Mouse (Mus musculus) gastrocnemius, postnatal 25 days (tissue): ENCODE data around the gene Gjb3. TPM values are rescaled to one million over a fixed set of nuclear protein-coding genes. Genes with fewer than 3 reads are reported as not detected.

ENCODE experiments used
- DNase-seq: peaks from one replicate; pipeline ENCODE4 v3.0.0; 2022
- long read RNA-seq, 2 experiments: library from polyadenylated mRNA; stranded (forward); transcript quantifications; one replicate each; pipeline ENCODE4 v2.0.0; 2021
- total RNA-seq, 2 experiments: library from RNA; stranded (reverse); gene quantifications; 1 replicate in 1 of 2; 2 replicates in 1 of 2; pipeline ENCODE4 v1.2.3; 2021

The Gjb3 gene
- not detected for total RNA-seq
- long read RNA-seq, experiment 1, result 0 reads
- long read RNA-seq, experiment 2, result 0 reads

DNA sequence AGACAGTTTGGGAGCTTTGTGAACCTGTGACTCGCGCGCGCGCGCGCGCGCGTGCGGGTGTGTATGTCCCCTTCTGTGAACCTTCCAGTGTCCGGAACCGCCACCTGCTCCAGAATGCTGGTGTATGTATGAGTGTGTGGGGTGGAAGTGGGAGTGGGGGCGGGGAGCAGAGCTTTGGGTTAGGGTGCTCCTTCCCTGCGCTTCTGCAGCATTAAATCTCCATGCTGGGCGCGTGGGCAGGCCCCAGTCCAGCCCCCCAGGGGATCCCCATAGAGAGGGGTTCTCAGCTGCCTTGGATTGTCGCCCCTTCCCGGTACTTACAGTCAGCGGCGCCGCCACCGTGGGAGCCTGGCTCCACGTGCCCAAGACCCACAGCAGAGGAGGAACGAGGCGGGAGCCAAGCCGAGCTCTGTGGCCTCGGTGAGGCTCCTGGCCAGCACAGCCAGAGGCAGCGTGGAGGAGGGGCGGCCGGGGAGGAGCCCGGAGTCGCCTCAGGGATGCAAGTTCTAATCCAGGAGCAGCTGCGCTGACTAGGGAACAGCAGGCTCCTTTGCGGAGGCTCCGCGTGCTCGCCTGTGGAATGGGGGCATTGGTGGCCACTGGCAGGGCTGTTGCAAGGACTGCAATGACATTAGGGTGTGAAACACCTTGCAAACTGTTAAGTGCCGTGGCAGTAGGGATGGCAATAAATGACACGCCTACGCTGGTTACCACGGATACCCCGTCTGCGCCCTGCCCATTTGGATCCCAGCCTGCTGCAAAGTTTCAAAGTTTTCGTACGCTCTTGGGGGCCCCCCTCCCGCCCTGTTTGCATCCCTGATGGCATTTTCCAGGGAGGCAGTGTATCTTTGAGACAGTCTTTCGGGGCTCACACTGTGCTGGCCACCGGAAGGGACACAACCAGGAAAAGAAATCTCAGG, at the start of gene Gjb3:
TSS of gene Gjb3 (minus strand) at position 664 of the 920 bp plus-strand sequence.
- no peak for DNase-seq

DNA sequence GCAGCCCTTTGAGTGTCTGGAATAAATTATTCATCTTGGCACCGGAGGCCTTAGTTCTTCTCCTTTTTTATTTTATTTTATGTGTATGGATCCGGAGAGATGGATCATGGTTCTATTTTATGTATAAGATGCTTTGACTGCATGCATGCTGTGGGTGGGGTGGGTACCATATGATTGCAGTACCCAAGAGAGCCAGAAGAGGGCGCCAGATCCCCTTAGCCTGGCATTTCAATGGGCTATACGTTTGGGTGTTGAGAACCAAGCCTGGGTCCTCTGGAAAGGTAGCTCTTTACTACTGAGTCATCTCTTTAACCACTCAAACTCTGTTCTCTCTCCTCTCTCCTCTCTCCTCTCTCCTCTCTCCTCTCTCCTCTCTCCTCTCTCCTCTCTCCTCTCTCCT, 46.7 kb upstream of the Gjb3 start:
- no peak for DNase-seq

DNA sequence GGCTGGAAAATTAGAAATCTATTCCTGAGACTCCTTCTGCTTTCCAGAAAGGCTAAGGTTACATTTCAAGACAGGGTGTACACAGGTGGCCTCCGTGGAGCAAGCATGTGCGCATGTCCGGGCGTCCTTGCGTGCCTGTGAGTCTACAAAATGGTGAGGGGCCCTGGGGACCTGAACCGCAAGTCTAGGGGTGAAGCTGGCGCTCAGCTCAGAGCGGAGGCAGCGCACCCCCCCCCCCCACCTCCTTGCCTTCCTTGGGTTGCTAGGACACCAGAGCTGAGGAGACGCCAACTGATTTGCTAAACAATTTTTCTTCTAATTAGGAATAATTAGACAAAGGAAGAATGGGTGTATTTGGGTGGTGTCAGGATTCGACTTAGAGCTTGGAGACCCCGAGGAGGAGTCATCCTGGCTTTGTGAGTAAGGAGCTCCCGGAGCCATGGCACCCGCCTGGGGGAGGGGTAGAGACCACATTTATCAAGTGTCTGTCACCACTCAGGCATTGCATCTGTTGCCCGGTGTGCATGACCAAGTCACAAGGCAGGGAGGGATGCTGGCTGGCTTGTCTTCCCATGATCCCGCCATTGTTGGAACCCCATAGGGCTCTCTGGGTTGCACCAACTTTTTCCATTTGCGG, 45.0 kb upstream of the Gjb3 start:
- DNase-seq, result no peak

DNA sequence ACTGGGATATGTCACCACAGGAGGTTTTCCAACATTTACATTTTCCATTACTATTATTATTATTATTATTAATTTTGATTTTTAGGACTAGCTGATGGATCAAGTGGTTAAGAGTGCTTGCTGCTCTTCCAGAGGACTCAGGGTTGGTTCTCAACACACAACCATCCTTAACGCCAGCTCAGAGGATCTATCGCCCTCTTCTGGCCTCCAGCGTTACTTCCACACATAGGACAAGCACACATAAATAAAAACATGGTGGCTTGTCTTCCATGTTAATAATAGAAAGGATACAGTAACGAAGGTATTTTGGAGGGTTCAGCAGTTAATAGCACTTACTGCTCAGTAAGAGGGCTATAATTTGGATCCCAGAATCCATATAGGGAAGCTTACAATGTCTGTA, 44.0 kb upstream of the Gjb3 start:
- DNase-seq, result no peak

DNA sequence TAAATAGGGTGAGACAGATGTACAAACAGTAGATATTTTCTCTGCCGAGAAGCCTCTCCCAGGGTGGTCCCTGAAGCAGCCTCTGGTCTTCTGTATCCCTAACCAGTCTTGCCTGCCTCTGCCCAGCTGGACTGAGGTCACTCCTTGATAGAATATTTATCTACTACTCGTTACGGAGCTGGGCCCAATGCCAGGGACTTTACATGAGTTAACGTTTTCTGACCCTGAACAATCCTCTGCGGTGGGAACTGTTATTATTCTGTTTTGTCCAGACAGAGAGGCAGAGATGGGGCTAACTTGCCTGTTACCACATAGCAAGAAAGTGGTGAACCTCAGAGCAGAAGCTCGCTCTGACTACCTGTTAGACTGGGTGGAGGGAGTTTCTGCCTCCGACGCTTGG, 42.8 kb upstream of the Gjb3 start:
- no peak for DNase-seq

DNA sequence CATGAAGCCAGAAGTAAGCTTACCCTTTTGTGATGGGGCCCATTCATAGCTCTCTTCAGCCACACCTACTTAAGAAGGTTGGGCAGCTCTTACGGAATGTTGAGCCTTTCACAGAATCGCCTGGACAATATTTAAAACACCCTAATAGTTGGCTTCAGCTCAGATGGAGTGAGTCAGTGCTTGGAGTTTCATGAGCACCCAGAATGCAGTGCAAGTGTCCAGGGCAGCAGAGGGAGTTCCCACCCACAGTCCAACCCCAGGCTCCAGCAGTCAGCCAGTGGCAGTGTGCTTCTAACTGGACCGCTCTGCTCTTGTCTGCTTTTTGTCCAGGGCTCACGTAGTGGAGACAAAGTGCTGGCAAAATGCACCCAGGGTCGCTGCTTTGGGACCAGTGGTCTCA, 40.9 kb upstream of the Gjb3 start:
- DNase-seq, result peak; percentile 46

DNA sequence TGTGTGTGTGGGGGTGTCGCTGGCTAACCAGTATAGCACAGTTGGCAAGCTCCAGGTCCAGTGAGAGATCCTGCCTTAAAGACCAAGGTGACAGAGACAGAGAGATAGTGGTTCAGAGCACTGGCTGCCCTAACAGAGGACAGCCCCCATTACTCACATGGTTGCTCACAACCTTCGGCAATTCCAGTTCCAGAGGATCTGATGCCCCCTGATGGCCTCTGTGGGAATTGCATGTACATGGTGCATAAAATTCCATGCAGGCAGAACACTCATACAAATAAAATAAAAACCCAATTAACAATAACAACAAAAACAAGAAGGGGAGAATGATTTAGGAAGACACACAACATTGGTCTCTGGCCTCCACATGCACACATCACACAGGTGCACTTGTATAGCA, 39.8 kb upstream of the Gjb3 start:
- no peak for DNase-seq

DNA sequence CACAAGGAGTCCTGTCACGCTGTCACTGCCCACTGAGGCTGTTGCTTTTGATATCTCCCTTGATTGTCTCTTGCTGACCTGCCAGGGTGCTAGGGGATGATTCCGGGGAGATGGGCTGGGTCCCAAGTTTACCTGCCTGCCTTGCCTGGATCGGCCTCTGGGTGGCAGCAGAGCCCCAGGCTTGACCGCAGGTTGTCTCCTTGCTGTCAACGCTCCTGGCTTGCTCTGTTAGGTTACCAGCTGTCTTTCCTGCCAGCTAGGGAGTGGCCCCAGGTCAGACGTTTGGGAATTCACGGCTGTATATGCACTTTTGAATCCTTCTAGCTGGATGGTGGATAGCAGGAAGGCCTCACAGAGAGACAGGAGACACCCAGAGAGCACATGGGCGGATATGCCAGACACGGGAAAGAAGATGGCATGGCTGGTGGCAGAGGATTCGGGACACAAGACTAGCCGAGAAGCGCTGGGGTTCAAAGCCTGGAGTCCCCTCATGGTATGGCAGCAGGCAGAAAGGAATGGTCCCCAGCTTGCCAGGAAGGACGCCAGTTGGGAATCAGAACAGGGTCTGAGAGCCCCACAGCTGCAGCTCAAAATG, 37.8 kb upstream of the Gjb3 start:
- no peak for DNase-seq

DNA sequence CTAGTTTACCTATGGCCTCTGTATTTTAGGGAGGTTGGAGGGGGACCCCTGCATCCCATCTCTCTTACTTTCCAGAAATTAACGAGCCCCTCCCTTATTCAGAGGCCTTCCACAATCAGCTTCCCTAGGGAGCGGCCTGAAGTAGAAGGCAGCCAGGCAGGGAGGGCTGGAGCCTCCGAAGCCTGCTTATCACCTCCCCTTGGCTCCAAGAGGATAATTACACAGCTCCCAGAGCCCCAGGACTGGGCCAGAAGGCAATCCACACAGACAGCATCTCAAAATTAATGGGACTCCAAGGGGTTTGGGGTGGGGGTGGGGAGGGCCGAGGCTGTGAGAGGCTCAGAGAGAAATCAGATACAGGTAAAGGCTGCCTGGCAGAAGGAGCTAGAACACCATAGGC, 35.2 kb upstream of the Gjb3 start:
- no peak for DNase-seq

DNA sequence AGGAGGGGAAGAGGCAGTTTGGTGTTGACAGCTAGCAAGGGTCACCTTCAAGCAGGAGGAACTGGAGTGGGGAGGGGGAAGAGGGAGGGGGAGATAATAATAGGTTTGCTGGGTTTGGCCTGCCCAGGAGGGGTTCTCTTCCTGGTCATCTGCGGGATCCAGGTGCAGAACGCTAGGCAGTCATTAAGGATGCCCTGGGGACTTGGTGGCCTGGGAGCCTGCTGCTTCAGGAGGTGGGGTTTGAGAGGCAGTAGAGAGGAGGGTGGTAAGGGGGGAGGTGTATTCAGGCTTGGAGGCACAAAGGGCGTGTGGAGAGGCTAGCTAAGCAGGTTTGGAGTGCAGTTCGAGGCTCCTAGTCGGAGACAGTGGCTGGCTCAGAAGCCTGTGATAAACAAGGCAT, 34.8 kb upstream of the Gjb3 start:
- DNase-seq, result no peak

DNA sequence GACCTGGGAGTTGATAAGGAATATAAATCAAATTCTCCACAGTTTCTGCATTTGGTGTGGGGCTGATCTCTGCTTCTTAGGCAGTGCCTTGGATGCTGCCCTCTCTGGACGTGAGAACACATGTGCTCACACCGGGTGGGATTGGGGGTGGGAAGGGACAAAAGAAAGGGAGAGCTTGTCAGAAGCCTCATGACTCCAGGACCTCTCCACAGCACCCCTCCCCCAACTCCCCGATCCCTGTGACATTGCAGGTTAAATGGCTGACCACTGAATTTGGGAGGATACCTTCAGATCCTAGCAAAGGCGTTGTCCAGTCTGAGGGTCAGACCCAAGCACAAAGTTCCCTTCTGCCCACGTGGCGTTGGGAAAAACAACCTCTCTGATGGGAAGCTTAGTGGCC, 33.8 kb upstream of the Gjb3 start:
- DNase-seq, result no peak

DNA sequence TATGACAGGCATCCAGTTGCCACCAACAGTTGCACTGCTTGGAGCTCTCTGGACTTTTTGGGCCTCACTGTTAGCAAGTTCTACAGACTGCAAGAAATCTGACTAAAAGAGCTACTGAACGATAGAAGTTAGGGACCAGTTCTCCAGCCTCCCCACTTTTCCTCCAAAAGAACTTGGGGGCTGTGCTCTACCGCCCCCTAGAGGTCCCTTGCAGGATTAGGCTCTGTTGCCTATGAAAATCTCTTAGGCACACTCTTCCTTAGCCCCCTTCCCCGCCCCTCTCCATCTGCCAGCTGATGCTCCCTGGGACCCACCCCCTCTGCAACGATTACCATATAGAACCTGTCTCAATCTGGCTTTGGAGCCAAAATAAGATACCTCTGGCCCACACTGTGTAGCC, 32.7 kb upstream of the Gjb3 start:
- DNase-seq, result no peak

DNA sequence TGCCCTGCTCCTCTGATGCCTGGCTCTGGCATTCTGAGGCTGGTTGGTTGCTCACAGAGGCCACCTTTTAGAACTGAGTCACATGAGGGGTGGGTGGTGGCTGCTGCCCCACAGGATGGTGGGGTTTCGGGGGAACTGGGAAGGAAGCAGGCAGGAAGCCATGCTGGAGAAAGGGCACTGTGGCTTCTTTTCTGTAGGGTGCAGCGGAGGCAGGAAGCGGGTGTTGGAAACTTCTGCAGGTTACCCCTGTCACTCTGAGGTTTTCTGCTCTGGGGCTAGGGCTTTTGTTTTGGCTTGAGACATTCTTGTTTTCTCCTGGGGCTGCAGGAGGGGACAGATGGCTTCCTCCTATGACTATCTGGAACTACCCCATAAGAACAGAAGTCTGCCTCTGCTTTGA, 31.9 kb upstream of the Gjb3 start:
- DNase-seq, result no peak

DNA sequence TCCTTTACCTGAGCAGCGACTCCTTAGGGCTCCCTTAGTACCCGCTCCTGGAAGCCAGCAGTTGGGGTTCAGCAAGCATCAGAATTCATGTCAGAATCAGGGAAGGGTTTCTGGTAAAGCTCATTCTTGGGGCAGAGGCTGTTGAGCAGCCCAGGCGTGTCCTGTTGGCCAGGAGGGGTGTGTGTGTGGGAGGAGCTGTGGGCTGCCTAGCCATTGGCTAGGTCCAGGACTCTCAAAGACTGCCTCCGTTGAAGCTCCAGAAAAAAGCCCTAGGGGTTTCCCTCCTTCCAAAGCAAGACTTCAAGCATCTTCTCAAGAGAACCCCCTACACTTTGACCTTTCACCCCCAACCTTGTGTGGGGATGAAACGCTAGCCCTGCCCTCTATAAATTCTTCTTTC, 27.4 kb upstream of the Gjb3 start, which contains the start of gene Gjb5:
TSS of gene Gjb5 (minus strand) at position 164 of the 400 bp plus-strand sequence.
- DNase-seq, result no peak

DNA sequence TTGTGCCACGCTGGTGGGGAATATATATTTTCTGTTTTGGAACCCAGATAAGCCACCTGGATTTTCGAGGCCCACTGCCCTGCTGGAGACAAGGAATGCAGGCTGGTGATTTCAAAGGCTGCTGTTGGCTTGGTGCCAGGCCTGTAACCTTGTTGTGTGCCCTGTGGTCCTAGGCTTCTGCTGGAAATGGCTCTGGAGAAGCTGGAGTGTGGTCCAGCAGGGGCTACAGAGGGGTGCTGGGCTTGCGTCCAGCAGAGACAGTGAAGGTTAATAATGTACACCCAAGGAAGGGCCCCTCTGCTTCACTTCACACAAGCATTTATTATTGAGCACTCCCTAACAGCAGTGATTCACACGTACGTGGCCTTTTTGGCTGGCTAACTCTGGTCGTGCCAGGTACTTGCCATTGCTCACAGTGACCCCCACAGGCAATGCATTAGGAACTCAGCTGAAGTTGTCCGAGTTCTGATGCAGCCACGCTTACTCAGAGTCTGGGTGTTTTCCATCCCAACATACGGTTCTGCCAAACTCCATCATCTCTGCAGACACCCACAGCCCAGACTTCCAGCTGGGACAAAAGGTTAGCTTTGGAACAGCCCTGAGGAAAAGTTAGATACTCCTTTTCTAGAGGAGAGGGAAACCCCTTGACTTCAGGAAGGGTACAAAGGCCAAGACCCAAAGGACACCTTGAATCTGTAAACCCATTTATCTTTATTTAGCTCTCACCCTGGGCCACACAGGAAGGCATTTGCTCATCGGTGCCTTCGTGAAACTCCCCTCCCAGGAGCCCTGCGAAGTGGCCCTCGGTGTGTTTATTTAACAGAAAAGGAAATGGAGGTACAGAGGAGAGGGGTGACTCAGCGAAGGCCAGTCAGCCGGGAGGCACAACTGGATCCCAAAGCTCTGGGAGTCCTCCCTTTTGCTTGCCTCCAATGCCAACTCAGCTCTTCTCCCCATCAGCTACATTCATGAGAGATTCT, 24.2 kb upstream of the Gjb3 start:
- DNase-seq, result no peak

DNA sequence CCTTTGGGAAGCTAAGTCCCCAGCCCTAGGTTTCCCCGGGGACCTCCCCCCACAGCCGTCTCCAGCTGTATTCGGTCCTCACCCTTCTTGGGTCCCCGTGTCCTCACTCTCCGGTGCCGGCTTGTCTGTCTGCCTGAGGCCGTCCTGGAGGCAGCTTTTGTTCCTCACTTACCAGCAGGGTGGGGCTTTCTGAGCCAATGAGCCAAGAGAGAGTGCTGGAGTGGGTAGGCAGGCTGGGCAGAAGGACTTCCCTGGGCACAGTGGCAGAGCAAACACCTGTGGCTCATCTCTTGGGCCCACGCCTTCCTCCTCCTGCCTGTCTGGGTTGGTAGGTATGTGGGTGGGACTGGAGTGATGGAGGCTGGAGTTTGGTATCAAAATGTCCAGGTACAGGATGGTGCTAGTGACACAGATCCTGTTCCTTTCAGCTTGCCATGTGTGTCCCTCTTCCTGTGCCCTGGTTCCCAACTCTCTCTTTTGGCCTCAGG, 23.4 kb upstream of the Gjb3 start, which contains the start of gene Gjb4:
TSS of gene Gjb4 (minus strand) at position 131 of the 488 bp plus-strand sequence.
- no peak for DNase-seq

DNA sequence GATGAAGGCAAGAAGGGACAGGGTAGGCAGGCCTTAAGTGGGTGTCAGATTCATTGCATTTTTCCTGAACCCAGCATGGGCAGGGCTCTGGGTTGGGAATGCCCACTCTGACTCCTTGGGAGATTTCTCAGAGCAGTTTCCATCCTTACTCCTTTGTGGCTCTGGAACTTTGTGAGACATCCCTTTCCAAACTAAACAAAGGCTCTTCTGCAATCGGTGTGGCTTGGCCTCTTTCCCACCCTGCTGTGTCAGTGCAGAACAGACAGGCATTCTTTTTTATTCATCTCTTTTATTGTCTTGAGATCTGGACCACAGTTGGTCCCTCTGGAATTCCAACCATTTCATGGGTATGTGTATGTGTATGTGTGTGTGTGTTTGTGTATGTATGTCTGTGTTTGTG, 21.9 kb upstream of the Gjb3 start:
- DNase-seq, result no peak

DNA sequence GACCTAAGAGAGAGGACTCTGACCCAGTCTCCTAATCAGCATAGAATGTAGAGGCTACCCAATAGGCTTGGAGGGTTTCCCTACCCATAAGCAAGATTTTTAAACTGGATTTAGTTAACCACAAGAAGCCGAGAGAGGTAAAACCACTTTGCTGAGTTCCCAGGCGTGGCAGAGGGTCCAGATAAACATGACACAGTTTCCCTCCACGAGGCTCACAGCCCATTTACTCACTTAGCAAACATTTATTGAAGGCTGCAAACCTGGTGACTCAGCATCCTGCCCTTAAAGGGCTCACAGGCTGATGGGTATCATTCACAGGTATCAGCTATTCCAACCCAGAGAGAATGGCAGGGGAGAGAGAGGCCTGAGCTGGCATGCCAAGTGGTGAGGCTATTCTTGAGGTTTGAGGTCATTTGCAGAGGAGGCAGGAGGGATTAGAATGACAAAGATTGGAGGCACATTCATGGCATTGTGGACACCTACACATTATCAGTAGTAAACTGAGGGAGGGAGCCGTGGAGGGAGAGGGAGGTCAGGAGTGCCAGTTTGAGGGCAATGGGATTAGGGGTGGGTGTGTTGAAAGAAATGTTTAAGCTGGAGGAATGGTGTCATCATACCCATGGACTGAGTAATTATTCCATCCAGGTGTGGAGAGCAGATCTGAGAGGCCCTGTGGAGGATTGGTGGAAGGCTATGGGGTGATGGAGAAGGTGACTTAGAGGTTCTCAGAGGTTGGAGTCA, 19.1 kb upstream of the Gjb3 start:
- DNase-seq, result no peak

DNA sequence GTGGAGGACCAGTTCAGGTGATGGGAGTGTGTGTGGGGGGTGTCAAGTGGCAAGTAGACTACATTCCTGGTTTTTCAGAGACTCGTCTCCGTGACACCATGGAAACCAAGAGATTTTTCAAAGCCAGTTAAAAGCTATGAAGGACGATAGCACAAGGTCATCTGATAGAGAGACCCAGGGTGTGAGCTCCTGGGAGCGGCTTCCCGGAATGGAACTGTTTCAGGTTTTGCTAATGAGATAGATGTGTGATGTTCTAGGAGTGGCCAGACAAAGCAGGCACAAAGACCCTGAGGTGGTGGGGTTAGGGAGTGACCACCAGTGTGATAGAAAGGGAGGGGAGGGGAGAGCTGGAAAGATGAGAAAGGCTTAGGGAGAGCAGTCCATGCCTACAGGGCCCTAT, 14.4 kb upstream of the Gjb3 start:
- no peak for DNase-seq

DNA sequence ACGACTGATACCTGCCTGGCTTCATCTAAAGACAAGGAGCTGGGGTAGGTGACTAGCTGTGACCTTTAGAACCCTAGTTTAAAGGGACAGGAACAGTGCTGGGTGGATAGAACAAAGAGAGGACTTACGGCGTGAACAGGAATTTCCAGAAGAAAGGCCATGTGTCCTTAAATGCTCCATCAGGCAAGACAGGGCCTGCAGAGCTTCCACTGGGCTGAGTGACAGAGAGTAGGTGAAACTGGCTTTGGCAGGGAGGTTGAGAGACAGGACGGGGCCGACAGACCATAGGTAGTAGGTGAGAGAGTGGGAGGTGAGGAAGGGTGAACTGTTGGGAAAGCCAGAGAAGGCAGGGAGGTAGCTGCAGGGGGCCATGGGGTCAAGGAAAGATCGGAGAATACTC, 10.7 kb upstream of the Gjb3 start:
- DNase-seq, result no peak

DNA sequence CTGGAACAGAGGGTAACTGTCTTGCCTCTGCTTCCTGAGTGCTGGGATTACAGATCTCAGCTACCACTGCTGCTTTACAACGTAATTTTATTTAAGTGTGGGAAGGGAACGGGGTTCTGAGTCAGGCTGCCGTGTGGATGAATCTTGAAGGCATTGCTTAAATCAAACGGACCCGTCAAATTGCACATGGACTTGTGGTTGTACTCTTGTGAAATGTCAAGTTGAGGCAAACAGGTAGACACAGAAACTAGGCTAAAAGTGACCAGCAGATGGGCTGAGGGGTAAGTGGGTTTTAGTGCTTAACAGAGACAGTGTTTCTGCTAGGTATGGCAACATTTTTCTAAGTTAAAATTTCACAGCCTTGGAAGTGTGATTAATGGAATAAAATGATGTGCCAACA, 7.0 kb upstream of the Gjb3 start:
- no peak for DNase-seq
